Mouse (Mus musculus): ENCODE data around the gene Pde1a. TPM values are rescaled to one million over a fixed set of nuclear protein-coding genes. Genes with fewer than 3 reads are reported as not detected.

The Pde1a gene
- polyA plus RNA-seq, 1 experiment: not detected

GRCm38 (mm10) chr2:79991642-79992041 lies 137.6 kb downstream of the Pde1a start:
- TF ChIP-seq GATA1 (IDR thresholded peaks at IDR 0.05; ENCODE audit: low read length): no peak

GRCm38 (mm10) chr2:79983778-79984177 lies 145.5 kb downstream of the Pde1a start:
- no peak for TF ChIP-seq GATA1 (IDR thresholded peaks at IDR 0.05; ENCODE audit: low read length)

- TF ChIP-seq GATA1 (IDR thresholded peaks at IDR 0.05; ENCODE audit: low read length): no peak
Observed at GRCm38 (mm10) chr2:79983222-79983632, 146.0 kb downstream of the Pde1a start.

- TF ChIP-seq GATA1 (IDR thresholded peaks at IDR 0.05; ENCODE audit: low read length): no peak
Observed at GRCm38 (mm10) chr2:79981781-79982180, 147.5 kb downstream of the Pde1a start.

GRCm38 (mm10) chr2:79978992-79979391 lies 150.3 kb downstream of the Pde1a start:
- TF ChIP-seq GATA1 (IDR thresholded peaks at IDR 0.05; ENCODE audit: low read length): no peak

GRCm38 (mm10) chr2:79977259-79977658 lies 152.0 kb downstream of the Pde1a start:
- no peak for TF ChIP-seq GATA1 (IDR thresholded peaks at IDR 0.05; ENCODE audit: low read length)

- no peak for TF ChIP-seq GATA1 (IDR thresholded peaks at IDR 0.05; ENCODE audit: low read length)
Observed at GRCm38 (mm10) chr2:79975947-79976346, 153.3 kb downstream of the Pde1a start.

GRCm38 (mm10) chr2:79972271-79972670 lies 157.0 kb downstream of the Pde1a start:
- TF ChIP-seq GATA1 (IDR thresholded peaks at IDR 0.05; ENCODE audit: low read length): no peak

GRCm38 (mm10) chr2:79969594-79969993 lies 159.7 kb downstream of the Pde1a start:
- no peak for TF ChIP-seq GATA1 (IDR thresholded peaks at IDR 0.05; ENCODE audit: low read length)

- no peak for TF ChIP-seq GATA1 (IDR thresholded peaks at IDR 0.05; ENCODE audit: low read length)
Observed at GRCm38 (mm10) chr2:79966681-79967506, 162.4 kb downstream of the Pde1a start.

- no peak for TF ChIP-seq GATA1 (IDR thresholded peaks at IDR 0.05; ENCODE audit: low read length)
Observed at GRCm38 (mm10) chr2:79966086-79966485, 163.2 kb downstream of the Pde1a start.

- no peak for TF ChIP-seq GATA1 (IDR thresholded peaks at IDR 0.05; ENCODE audit: low read length)
Observed at GRCm38 (mm10) chr2:79964964-79965363, 164.3 kb downstream of the Pde1a start.

GRCm38 (mm10) chr2:79961421-79961820 lies 167.8 kb downstream of the Pde1a start:
- TF ChIP-seq GATA1 (IDR thresholded peaks at IDR 0.05; ENCODE audit: low read length): no peak

- no peak for TF ChIP-seq GATA1 (IDR thresholded peaks at IDR 0.05; ENCODE audit: low read length)
Observed at GRCm38 (mm10) chr2:79957659-79958340, 171.5 kb downstream of the Pde1a start.

- TF ChIP-seq GATA1 (IDR thresholded peaks at IDR 0.05; ENCODE audit: low read length): no peak
Observed at GRCm38 (mm10) chr2:79945898-79946675, 183.2 kb downstream of the Pde1a start.

GRCm38 (mm10) chr2:79934660-79935059 lies 194.6 kb downstream of the Pde1a start:
- TF ChIP-seq GATA1 (IDR thresholded peaks at IDR 0.05; ENCODE audit: low read length): no peak
